Mouse (Mus musculus): ENCODE measurements around the gene Faim2. TPM values are rescaled to one million over a fixed set of nuclear protein-coding genes. Genes with fewer than 3 reads are reported as not detected.

Gene Faim2
- polyA plus RNA-seq, 1 experiment from 2014 or later: 7.3 TPM

- H3K4me1 ChIP-seq: peaks cover 44% of the 10 kb centered on the region
- H3K4me2 ChIP-seq (replicated peaks): peak within 1 kb of the TSS; percentile 74
- 0 out of 2 replicates have a peak, but pooled peaks cover 6% of the 10 kb centered on the region for H3K36me3 ChIP-seq
- WGBS: under 1% methylated on average over 43 of the region's 45 CpGs
- peak within 1 kb of the TSS; percentile 93 for H3K27ac ChIP-seq (replicated peaks)
- no peaks in the 10 kb centered on the region for H3K9me3 ChIP-seq (replicated peaks)
- ATAC-seq (ENCODE audit: insufficient number of reproducible peaks, low FRiP score, low TSS enrichment, low read depth): peak; percentile 95
- H3K9ac ChIP-seq: peak within 1 kb of the TSS; percentile 81
- peak within 1 kb of the TSS; percentile 86 for H3K4me3 ChIP-seq (replicated peaks)
- H3K27me3 ChIP-seq: no peaks in the 10 kb centered on the region
These were observed 70.2 kb downstream of the Faim2 start, which contains the start of gene Nckap5l for GRCm38 (mm10) chr15:99457606-99458401. TSS of gene Nckap5l (minus strand) at chr15:99457748.

GRCm38 (mm10) chr15:99456963-99457605 lies 70.9 kb downstream of the Faim2 start:
- Histone ChIP-seq H3K9ac (peak overlapping the region; percentile 81), H3K4me2 (replicated peaks) (peak overlapping the region; percentile 74), H3K9me3 (replicated peaks) (no peaks in the 10 kb centered on the region), H3K4me1 (peaks cover 49% of the 10 kb centered on the region), H3K36me3 (0 out of 2 replicates have a peak, but pooled peaks cover 6% of the 10 kb centered on the region), H3K27ac (replicated peaks) (peak overlapping the region; percentile 93), H3K4me3 (replicated peaks) (peak overlapping the region; percentile 86), H3K27me3 (no peaks in the 10 kb centered on the region)
- peak; percentile 77 for ATAC-seq (ENCODE audit: insufficient number of reproducible peaks, low FRiP score, low TSS enrichment, low read depth)
- under 1% methylated on average over 41 of the region's 43 CpGs for WGBS

DNA sequence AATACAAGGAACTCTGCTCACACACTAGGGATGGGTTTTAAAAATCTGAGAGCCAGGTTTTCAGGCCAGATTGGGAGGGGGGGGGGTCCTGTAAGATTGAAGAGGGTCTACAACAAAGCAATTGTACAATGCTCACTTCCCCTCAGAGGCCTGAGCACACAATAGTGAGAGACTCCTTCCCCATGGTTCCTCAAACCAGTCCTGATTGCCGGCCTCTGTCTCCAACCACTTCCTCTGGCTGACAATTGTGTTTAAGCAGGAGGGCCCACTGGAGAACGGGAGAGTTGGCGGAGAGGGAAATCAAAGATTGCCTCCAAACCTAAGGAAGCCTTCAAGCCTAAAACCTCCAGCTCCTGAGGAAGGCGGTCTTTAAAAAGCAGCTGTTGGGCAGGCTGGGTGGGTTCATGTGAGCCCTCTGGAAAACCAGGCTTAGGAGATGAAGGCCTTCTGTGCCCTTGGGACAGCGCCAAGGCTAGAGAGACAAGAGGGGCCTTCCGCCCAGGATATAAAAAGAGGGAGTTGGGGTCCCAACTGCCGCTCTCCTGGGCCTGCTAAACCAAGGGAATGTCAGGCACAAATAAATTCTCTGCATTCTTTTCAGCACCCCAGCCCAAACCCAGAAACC lies 71.5 kb downstream of the Faim2 start:
- Histone ChIP-seq H3K27me3 (no peaks in the 10 kb centered on the region), H3K4me3 (replicated peaks) (peak overlapping the region; percentile 86), H3K9ac (peak overlapping the region; percentile 81), H3K4me1 (peaks cover 51% of the 10 kb centered on the region), H3K4me2 (replicated peaks) (peak overlapping the region; percentile 74), H3K36me3 (0 out of 2 replicates have a peak, but pooled peaks cover 3% of the 10 kb centered on the region), H3K27ac (replicated peaks) (peak overlapping the region; percentile 93), H3K9me3 (replicated peaks) (no peaks in the 10 kb centered on the region)
- 8% methylated on average over 7 of the region's 7 CpGs for WGBS
- no peak for ATAC-seq (ENCODE audit: insufficient number of reproducible peaks, low FRiP score, low TSS enrichment, low read depth)

DNA sequence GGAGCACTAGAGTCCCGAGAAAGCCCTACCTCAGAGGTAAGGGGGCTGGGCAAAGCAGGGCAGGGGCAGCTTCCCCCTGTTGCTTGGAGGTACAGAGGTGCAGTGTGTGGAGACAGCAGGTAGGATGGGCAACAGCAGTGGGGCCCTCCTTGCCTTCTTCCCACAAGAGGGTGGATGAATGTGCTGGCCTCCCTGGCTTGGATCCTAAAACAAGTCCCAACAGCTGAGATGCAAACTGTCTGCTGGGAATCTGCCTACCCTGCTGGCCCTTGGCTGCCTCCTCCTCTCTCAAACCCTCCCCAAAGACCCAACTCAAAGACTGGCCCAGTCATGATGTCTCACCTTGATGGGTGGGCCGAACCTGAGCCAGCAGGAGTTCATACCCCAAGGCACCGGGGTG lies 72.5 kb downstream of the Faim2 start:
- Histone ChIP-seq H3K9me3 (replicated peaks) (no peaks in the 10 kb centered on the region), H3K27ac (replicated peaks) (no peak overlapping the region), H3K4me1 (peaks cover 51% of the 10 kb centered on the region), H3K9ac (no peak overlapping the region), H3K27me3 (no peaks in the 10 kb centered on the region), H3K4me3 (replicated peaks) (no peak overlapping the region), H3K4me2 (replicated peaks) (peak overlapping the region; percentile 74), H3K36me3 (0 out of 2 replicates have a peak, but pooled peaks cover 3% of the 10 kb centered on the region)
- no peak for ATAC-seq (ENCODE audit: insufficient number of reproducible peaks, low FRiP score, low TSS enrichment, low read depth)
- 67% methylated on average over 3 of the region's 3 CpGs for WGBS

- Histone ChIP-seq H3K9me3 (replicated peaks) (no peaks in the 10 kb centered on the region), H3K9ac (no peak overlapping the region), H3K4me1 (peaks cover 55% of the 10 kb centered on the region), H3K4me2 (replicated peaks) (no peak overlapping the region), H3K27ac (replicated peaks) (no peak overlapping the region), H3K36me3 (0 out of 2 replicates have a peak, but pooled peaks cover 3% of the 10 kb centered on the region), H3K27me3 (no peaks in the 10 kb centered on the region), H3K4me3 (replicated peaks) (no peak overlapping the region)
- no peak for ATAC-seq (ENCODE audit: insufficient number of reproducible peaks, low FRiP score, low TSS enrichment, low read depth)
- 74% methylated on average over 7 of the region's 7 CpGs for WGBS
These were observed 73.2 kb downstream of the Faim2 start for GRCm38 (mm10) chr15:99454585-99455279.

GRCm38 (mm10) chr15:99453153-99453900 lies 74.6 kb downstream of the Faim2 start:
- peaks cover 58% of the 10 kb centered on the region for H3K4me1 ChIP-seq

DNA sequence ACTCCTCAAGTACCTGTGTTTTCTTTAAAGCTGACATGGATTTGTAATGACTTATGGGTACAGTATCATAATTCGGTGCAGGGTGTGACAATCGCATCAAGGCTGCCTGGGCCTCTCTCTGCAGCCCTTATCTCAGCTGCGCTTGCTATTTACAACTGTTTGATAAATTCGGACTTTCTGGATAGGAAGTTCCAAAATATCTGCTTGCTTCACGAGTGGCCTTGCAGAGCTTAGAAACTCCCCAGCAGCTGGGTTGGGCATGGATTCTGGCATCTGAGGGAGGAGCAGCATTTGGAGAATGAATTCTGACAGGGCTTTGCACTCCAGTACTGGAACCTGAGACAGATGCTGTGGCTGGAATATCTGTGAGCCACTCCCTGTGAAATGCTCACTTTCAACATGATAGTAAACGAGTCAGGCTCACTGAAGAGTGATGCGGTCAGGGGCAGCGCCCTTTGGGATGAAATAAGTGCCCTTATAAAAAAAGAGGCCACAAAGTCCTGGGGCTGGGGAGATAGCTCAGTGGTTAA lies 78.1 kb downstream of the Faim2 start:
- no peak overlapping the region for H3K9ac ChIP-seq
- no peak overlapping the region for H3K4me2 ChIP-seq (replicated peaks)
- H3K27ac ChIP-seq (replicated peaks): peak overlapping the region; percentile 60
- no peak for ATAC-seq (ENCODE audit: insufficient number of reproducible peaks, low FRiP score, low TSS enrichment, low read depth)
- no peaks in the 10 kb centered on the region for H3K9me3 ChIP-seq (replicated peaks)
- 73% methylated on average over 8 of the region's 8 CpGs for WGBS
- H3K4me3 ChIP-seq (replicated peaks): no peak overlapping the region
- no peaks in the 10 kb centered on the region for H3K27me3 ChIP-seq
- peaks cover 37% of the 10 kb centered on the region for H3K4me1 ChIP-seq
- H3K36me3 ChIP-seq: 0 out of 2 replicates have a peak, but pooled peaks cover 3% of the 10 kb centered on the region

More at GRCm38 (mm10) chr15:99453153-99453900, 74.6 kb downstream of the Faim2 start:
- Histone ChIP-seq H3K27me3 (no peaks in the 10 kb centered on the region), H3K4me3 (replicated peaks) (no peak overlapping the region), H3K27ac (replicated peaks) (no peak overlapping the region), H3K36me3 (0 out of 2 replicates have a peak, but pooled peaks cover 3% of the 10 kb centered on the region), H3K9ac (no peak overlapping the region), H3K4me2 (replicated peaks) (no peak overlapping the region), H3K9me3 (replicated peaks) (no peaks in the 10 kb centered on the region)
- no peak for ATAC-seq (ENCODE audit: insufficient number of reproducible peaks, low FRiP score, low TSS enrichment, low read depth)
- WGBS: 68% methylated on average over 11 of the region's 11 CpGs

DNA sequence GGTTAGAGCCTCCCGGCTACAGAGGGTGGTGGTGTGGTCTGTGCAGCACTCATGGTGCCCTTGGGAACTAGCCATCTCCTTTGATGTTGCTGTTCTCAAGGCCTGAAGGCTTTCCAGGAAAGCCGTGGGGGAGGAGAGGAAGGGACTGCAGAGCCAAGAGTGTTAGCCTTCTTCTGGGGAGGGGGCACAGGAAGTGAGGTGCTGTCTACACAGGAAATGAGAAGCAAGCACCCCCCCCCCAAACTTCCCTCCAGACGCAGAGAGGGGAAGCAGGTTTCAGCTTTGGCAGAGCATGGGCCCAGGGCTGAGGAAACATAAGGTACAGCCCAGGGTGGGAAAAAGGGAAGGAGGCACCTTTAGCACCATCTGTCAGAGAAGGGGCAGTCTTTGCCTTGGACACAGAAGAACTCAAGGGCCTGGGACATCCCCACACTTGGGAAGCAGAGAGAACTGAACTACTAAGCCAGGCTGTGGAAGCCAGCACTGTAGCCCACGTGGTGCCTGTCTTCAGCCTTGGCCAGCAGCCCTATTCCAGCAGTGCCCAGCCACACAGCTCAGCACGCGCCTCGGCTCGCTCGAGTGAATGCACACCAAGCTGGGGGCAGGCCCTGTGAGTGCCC lies 78.7 kb downstream of the Faim2 start:
- Histone ChIP-seq H3K36me3 (0 out of 2 replicates have a peak, but pooled peaks cover 3% of the 10 kb centered on the region), H3K4me1 (peaks cover 34% of the 10 kb centered on the region), H3K9ac (no peak overlapping the region), H3K27me3 (no peaks in the 10 kb centered on the region), H3K9me3 (replicated peaks) (no peaks in the 10 kb centered on the region), H3K4me2 (replicated peaks) (no peak overlapping the region), H3K27ac (replicated peaks) (peak overlapping the region; percentile 60), H3K4me3 (replicated peaks) (no peak overlapping the region)
- peak; percentile 32; the same call in 1 of the 2 replicates for ATAC-seq (ENCODE audit: insufficient number of reproducible peaks, low FRiP score, low TSS enrichment, low read depth)
- WGBS: 64% methylated on average over 9 of the region's 9 CpGs
